Mouse (Mus musculus) neural tube, embryonic 11.5 days (tissue): ENCODE measurements around the gene Cpn2. TPM values are rescaled to one million over a fixed set of nuclear protein-coding genes. Genes with fewer than 3 reads are reported as not detected.

ENCODE experiments used
- ATAC-seq: fragments of 200-750 bp; cut with Nextera tagmentation; 2 replicates; pipeline ENCODE4 v1.8.0; 2017; ENCODE audit warnings: moderate number of reproducible peaks, mild to moderate bottlenecking, moderate TSS enrichment, moderate library complexity; ENCODE audit not compliant: insufficient read depth, low FRiP score, low TSS enrichment
- DNase-seq: peaks from one replicate; pipeline ENCODE4 v3.0.0-alpha.2; 2015; ENCODE audit warnings: low spot score
- H3K27ac ChIP-seq: fragments of 300-500 bp; sonication (generic); 2 replicates; pipeline ENCODE4 v1.5.1; 2014; ENCODE audit warnings: low read depth, mild to moderate bottlenecking, low read length
- H3K27me3 ChIP-seq: fragments of 300-500 bp; sonication (generic); 2 replicates; pipeline ENCODE4 v1.6.1; 2014; ENCODE audit warnings: mild to moderate bottlenecking, low read length, mixed read lengths; ENCODE audit not compliant: control insufficient read depth, insufficient read depth
- H3K36me3 ChIP-seq: fragments of 300-500 bp; sonication (generic); 2 replicates; pipeline ENCODE4 v1.6.1; 2014; ENCODE audit warnings: mild to moderate bottlenecking, low read length, moderate library complexity, mixed read lengths; ENCODE audit not compliant: control insufficient read depth, insufficient read depth
- H3K4me1 ChIP-seq: fragments of 300-500 bp; sonication (generic); 2 replicates; pipeline ENCODE4 v1.6.1; 2014; ENCODE audit warnings: low read length, mixed read lengths; ENCODE audit not compliant: control insufficient read depth, insufficient read depth
- H3K4me2 ChIP-seq: fragments of 300-500 bp; sonication (generic); 2 replicates; pipeline ENCODE4 v1.6.1; 2014; ENCODE audit warnings: low read depth, mild to moderate bottlenecking, moderate library complexity
- H3K4me3 ChIP-seq: fragments of 300-500 bp; sonication (generic); 2 replicates; pipeline ENCODE4 v1.5.1; 2014; ENCODE audit warnings: low read depth, low read length
- H3K9ac ChIP-seq: fragments of 300-500 bp; sonication (generic); 2 replicates; pipeline ENCODE4 v1.6.1; 2014; ENCODE audit warnings: mild to moderate bottlenecking, low read length
- H3K9me3 ChIP-seq: fragments of 300-500 bp; sonication (generic); 2 replicates; pipeline ENCODE4 v1.6.1; 2016; ENCODE audit warnings: low read length; ENCODE audit not compliant: control insufficient read depth
- WGBS: fragments of 180-500 bp; shearing (Covaris S2); extraction: QIAGEN DNeasy Blood & Tissue Kit; methylation state at CpG from one replicate; pipeline ENCODE4 v1.1.7; 2014; 5-methylcytosine and 5-hydroxymethylcytosine counted together
- polyA plus RNA-seq: library from polyadenylated mRNA; unstranded; fragments of >200 nt; fragmentation: Nextera tagmentation; extraction: Ambion mirVana; gene quantifications from 2 replicates; pipeline ENCODE4 v1.2.1, GENCODE M21; 2014

Gene Cpn2
- polyA plus RNA-seq, 1 experiment from 2014 or later = not detected

DNA sequence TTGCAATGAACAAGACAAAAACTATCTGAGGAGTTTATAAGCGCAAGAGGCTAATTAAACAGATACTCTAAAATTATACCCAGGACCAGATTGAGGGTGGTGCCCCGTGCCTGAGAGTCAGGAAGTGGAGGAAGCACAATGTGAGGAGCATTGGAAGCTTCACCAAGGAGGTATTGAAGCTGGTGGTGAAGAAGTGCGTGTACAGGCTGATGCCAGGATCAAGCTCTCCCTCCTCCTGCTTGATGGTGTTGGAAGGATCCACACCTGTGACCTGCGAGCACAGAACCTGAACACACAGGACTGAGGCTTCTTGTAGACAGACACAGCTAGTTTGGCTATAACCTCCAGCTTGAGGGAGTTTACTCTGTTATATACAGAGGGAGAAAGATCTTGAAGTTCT lies 38.8 kb upstream of the Cpn2 start:
- no peak overlapping the region for H3K4me2 ChIP-seq
- WGBS = 84% methylated on average over 4 of the region's 4 CpGs
- no peak overlapping the region for H3K27ac ChIP-seq
- no peak for ATAC-seq
- no peak overlapping the region for H3K4me3 ChIP-seq
- H3K9me3 ChIP-seq = no peaks in the 10 kb centered on the region
- H3K27me3 ChIP-seq = peaks cover 46% of the 10 kb centered on the region
- H3K9ac ChIP-seq = no peak overlapping the region
- peaks cover 16% of the 10 kb centered on the region for H3K4me1 ChIP-seq
- no peaks in the 10 kb centered on the region for H3K36me3 ChIP-seq
- DNase-seq = no peak

DNA sequence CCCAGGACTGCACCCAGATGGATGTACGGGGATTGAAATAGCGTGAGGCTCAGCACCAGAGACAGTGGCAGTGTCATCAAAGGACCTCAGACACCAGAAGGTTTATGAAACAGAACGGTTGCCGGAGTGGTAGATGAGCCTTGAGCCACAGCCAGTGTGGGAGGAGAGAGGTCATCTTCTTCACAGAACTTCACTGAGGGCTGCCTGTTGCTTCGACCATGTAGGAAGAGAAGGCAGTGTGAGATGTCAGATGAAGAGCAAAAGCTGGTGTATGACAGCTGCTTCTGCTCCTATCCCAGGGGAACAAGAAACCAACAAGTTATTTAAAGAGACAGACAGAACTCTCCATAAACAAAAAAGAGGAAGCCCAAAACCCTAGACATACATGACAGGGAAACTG lies 36.9 kb upstream of the Cpn2 start:
- ATAC-seq = no peak
- no peak overlapping the region for H3K4me3 ChIP-seq
- H3K9ac ChIP-seq = no peak overlapping the region
- H3K27ac ChIP-seq = no peak overlapping the region
- no peaks in the 10 kb centered on the region for H3K36me3 ChIP-seq
- DNase-seq = no peak
- no peaks in the 10 kb centered on the region for H3K9me3 ChIP-seq
- H3K4me2 ChIP-seq = no peak overlapping the region
- H3K4me1 ChIP-seq = peaks cover 11% of the 10 kb centered on the region
- peaks cover 29% of the 10 kb centered on the region for H3K27me3 ChIP-seq
- WGBS = 81% methylated on average over 5 of the region's 5 CpGs

GRCm38 (mm10) chr16:30303411-30303810 lies 36.1 kb upstream of the Cpn2 start:
- Histone ChIP-seq H3K4me1 (peaks cover 4% of the 10 kb centered on the region), H3K27me3 (peaks cover 20% of the 10 kb centered on the region), H3K36me3 (no peaks in the 10 kb centered on the region), H3K4me2 (no peak overlapping the region), H3K9ac (no peak overlapping the region), H3K4me3 (no peak overlapping the region), H3K9me3 (no peaks in the 10 kb centered on the region), H3K27ac (no peak overlapping the region)
- whole genome bisulfite sequencing = 76% methylated on average over 2 of the region's 2 CpGs
- ATAC-seq (no peak), DNase-seq (no peak)

- 76% methylated on average over 6 of the region's 6 CpGs for WGBS
- Histone ChIP-seq H3K27ac (no peak overlapping the region), H3K4me1 (no peaks in the 10 kb centered on the region), H3K36me3 (no peaks in the 10 kb centered on the region), H3K9ac (no peak overlapping the region), H3K4me2 (no peak overlapping the region), H3K27me3 (peaks cover 13% of the 10 kb centered on the region), H3K9me3 (no peaks in the 10 kb centered on the region), H3K4me3 (no peak overlapping the region)
- ATAC-seq (no peak), DNase-seq (no peak)
These were observed 35.4 kb upstream of the Cpn2 start for GRCm38 (mm10) chr16:30302686-30303085.

DNA sequence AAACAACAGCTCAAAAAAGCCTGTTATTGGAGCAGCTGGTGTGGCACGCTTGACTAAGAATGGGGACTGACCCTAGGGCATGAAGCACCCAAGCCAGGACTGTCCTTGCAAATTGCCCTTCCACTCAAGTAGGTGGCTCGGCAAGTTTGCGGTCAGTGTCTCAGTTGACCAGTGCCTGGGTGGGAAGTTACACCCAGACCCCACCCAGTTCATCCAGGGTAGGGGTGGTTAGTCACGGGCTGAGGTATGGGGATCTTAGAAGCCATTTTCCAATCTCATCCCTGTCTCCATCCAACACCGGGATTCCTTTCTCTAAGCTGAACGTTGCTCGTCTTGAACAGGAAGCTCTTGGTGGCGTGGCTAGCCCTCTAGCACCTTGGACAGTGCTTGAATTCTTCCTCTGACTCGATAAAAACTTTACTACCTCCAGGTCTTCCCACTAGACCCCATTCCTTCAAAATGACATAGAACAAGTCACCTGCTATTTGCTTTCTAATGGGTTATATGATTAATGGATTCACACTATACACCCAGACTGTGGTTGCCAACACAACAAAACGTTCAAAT lies 32.5 kb upstream of the Cpn2 start:
- H3K27ac ChIP-seq = no peak overlapping the region
- DNase-seq = no peak
- 75% methylated on average over 10 of the region's 10 CpGs for WGBS
- H3K4me1 ChIP-seq = no peaks in the 10 kb centered on the region
- no peak overlapping the region for H3K4me2 ChIP-seq
- no peaks in the 10 kb centered on the region for H3K9me3 ChIP-seq
- no peaks in the 10 kb centered on the region for H3K36me3 ChIP-seq
- no peak overlapping the region for H3K9ac ChIP-seq
- H3K4me3 ChIP-seq = no peak overlapping the region
- no peak for ATAC-seq
- H3K27me3 ChIP-seq = no peaks in the 10 kb centered on the region

- Histone ChIP-seq H3K4me2 (no peak overlapping the region), H3K36me3 (no peaks in the 10 kb centered on the region), H3K4me3 (no peak overlapping the region), H3K27ac (no peak overlapping the region), H3K9me3 (no peaks in the 10 kb centered on the region), H3K27me3 (no peaks in the 10 kb centered on the region), H3K4me1 (no peaks in the 10 kb centered on the region), H3K9ac (no peak overlapping the region)
- no peak for DNase-seq
- WGBS = 96% methylated on average over 7 of the region's 7 CpGs
- ATAC-seq = no peak
These were observed 30.2 kb upstream of the Cpn2 start for GRCm38 (mm10) chr16:30297450-30297849.

- no peaks in the 10 kb centered on the region for H3K36me3 ChIP-seq
- 88% methylated on average over 11 of the region's 11 CpGs for whole genome bisulfite sequencing
These were observed 29.4 kb upstream of the Cpn2 start for GRCm38 (mm10) chr16:30296601-30297275.

DNA sequence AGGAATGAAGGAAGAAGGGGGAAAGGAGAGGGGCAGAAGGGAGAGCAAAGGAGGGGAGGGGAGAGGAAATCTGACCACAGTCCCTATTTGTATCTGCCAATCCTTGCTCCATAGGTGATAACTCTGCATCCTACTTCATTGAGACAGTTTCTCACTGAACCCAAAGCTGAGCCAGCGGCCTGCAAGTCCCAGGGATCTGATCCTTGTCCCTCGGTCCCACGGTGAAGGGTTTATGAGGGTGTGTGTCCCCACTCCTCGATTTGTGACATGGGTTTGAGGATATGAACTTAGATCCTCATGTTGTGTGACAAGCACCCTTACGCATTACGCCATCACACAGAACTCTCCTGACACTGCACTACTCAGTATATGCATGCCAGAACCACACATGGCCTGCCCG lies 27.8 kb upstream of the Cpn2 start:
- Histone ChIP-seq H3K36me3 (no peaks in the 10 kb centered on the region), H3K9ac (no peak overlapping the region), H3K4me2 (no peak overlapping the region), H3K4me3 (no peak overlapping the region), H3K27me3 (peaks cover under 1% of the 10 kb centered on the region; the same call in 1 of the 2 replicates), H3K27ac (no peak overlapping the region), H3K9me3 (no peaks in the 10 kb centered on the region), H3K4me1 (no peaks in the 10 kb centered on the region)
- 94% methylated on average over 7 of the region's 7 CpGs for WGBS
- ATAC-seq (no peak), DNase-seq (no peak)

More at GRCm38 (mm10) chr16:30296601-30297275, 29.4 kb upstream of the Cpn2 start:
- no peak overlapping the region for H3K4me2 ChIP-seq
- H3K27me3 ChIP-seq = no peaks in the 10 kb centered on the region
- H3K9ac ChIP-seq = no peak overlapping the region
- no peaks in the 10 kb centered on the region for H3K4me1 ChIP-seq
- no peak overlapping the region for H3K4me3 ChIP-seq
- no peak overlapping the region for H3K27ac ChIP-seq
- DNase-seq = no peak
- H3K9me3 ChIP-seq = no peaks in the 10 kb centered on the region
- ATAC-seq = no peak

DNA sequence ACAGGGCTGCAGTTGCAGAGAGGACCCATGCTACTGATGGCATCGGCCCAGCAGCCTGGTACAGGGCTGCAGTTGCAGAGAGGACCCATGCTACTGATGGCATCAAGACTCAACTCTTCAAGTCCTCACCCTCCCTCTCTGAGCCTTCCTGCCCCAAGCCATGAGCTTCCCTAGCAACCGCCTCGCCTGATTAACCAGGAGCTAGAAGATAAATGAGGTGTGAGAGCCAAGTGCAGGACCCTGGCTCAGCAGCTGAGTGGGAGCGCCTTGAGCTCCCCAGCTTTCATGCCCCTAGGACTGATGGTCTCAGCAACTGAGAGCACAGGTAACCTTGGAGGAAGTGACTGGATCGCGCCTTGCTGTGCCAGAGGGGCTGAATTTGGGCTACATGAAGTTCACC lies 23.1 kb upstream of the Cpn2 start:
- 80% methylated on average over 6 of the region's 6 CpGs for WGBS
- no peaks in the 10 kb centered on the region for H3K36me3 ChIP-seq
- no peak overlapping the region for H3K4me2 ChIP-seq
- no peak overlapping the region for H3K9ac ChIP-seq
- DNase-seq (peak; percentile 37), ATAC-seq (no peak)
- H3K27ac ChIP-seq = no peak overlapping the region
- no peaks in the 10 kb centered on the region for H3K4me1 ChIP-seq
- no peaks in the 10 kb centered on the region for H3K9me3 ChIP-seq
- H3K4me3 ChIP-seq = no peak overlapping the region
- peaks cover 2% of the 10 kb centered on the region; the same call in 1 of the 2 replicates for H3K27me3 ChIP-seq
